Mouse (Mus musculus) thymus, adult 2 months (tissue): ENCODE measurements around the gene Klre1. TPM values are rescaled to one million over a fixed set of nuclear protein-coding genes. Genes with fewer than 3 reads are reported as not detected.

Experiments used
- DNase-seq: peaks from one replicate; pipeline ENCODE4 v3.0.0; 2021
- H3K27ac ChIP-seq: fragments of 200-500 bp; 2 replicates; pipeline ENCODE4 v1.5.1; 2012; ENCODE audit warnings: low read length, control low read depth; ENCODE audit not compliant: control insufficient read depth, insufficient read depth
- H3K27me3 ChIP-seq: fragments of 200-500 bp; 2 replicates; pipeline ENCODE4 v1.6.1; 2012; ENCODE audit warnings: mild to moderate bottlenecking, low read length, moderate library complexity, mixed read lengths; ENCODE audit not compliant: control insufficient read depth, insufficient read depth
- H3K36me3 ChIP-seq: fragments of 200-500 bp; 2 replicates; pipeline ENCODE4 v1.6.1; 2012; ENCODE audit warnings: mild to moderate bottlenecking, low read length, moderate library complexity; ENCODE audit not compliant: control insufficient read depth, insufficient read depth
- H3K4me1 ChIP-seq: fragments of 200-500 bp; replicated peaks from 2 replicates; pipeline ENCODE4 v1.6.1; 2012; ENCODE audit warnings: low read length; ENCODE audit not compliant: control insufficient read depth, insufficient read depth
- H3K4me3 ChIP-seq: fragments of 200-500 bp; 2 replicates; pipeline ENCODE4 v1.5.1; 2012; ENCODE audit warnings: mild to moderate bottlenecking, low read length, control low read depth, moderate library complexity; ENCODE audit not compliant: control insufficient read depth, insufficient read depth
- CTCF ChIP-seq: fragments of 200-500 bp; IDR thresholded peaks from 2 replicates; pipeline ENCODE4 v1.5.1; 2012; ENCODE audit warnings: mild to moderate bottlenecking, control low read depth, low read length, moderate library complexity, borderline replicate concordance; ENCODE audit not compliant: control insufficient read depth, poor library complexity, insufficient read depth; ENCODE audit errors: extremely low read depth
- POLR2A ChIP-seq: fragments of 200-500 bp; IDR thresholded peaks from 2 replicates; pipeline ENCODE4 v1.6.1; 2012; ENCODE audit warnings: mild to moderate bottlenecking, low read length, control low read depth, moderate library complexity; ENCODE audit not compliant: control insufficient read depth, poor library complexity, insufficient read depth; ENCODE audit errors: extremely low read depth
- WGBS: fragments of 180-500 bp; shearing (Covaris S2); methylation state at CpG from one replicate; pipeline ENCODE4 v1.1.7; 2018; 5-methylcytosine and 5-hydroxymethylcytosine counted together
- polyA plus RNA-seq: library from polyadenylated mRNA; depleted of rRNA; stranded (reverse); fragments of >200 nt; gene quantifications from 2 replicates; pipeline ENCODE4 v1.2.3, GENCODE M21; 2012

Gene Klre1
- polyA plus RNA-seq, 1 experiment: 0.44 TPM

DNA sequence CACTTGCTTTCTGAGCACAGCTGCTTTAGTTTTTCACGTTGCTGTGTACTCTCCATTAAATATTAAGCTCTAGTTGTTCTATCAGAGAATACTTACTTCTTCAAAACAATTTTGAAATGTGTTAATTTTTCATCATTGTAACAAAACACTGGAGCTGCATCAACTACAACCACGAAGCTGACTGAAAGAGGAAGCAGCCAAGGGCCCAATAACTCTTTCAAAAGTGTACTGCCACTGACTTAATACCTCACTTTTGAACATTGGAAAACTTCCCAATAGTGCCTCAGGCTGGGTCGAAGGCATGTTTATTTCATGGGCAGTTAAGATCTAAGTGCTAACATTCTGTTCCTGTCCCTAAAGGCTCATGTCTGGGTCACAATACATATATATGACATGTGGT, 29.7 kb upstream of the Klre1 start:
- H3K36me3 ChIP-seq: no peaks in the 10 kb centered on the region
- H3K27ac ChIP-seq: no peak overlapping the region
- no peak overlapping the region for H3K4me3 ChIP-seq
- H3K27me3 ChIP-seq: no peaks in the 10 kb centered on the region
- WGBS: 29% methylated on average over 3 of the region's 3 CpGs
- no peak for DNase-seq
- no peaks in the 10 kb centered on the region for H3K4me1 ChIP-seq
- TF ChIP-seq POLR2A (no peak), CTCF (no peak)

DNA sequence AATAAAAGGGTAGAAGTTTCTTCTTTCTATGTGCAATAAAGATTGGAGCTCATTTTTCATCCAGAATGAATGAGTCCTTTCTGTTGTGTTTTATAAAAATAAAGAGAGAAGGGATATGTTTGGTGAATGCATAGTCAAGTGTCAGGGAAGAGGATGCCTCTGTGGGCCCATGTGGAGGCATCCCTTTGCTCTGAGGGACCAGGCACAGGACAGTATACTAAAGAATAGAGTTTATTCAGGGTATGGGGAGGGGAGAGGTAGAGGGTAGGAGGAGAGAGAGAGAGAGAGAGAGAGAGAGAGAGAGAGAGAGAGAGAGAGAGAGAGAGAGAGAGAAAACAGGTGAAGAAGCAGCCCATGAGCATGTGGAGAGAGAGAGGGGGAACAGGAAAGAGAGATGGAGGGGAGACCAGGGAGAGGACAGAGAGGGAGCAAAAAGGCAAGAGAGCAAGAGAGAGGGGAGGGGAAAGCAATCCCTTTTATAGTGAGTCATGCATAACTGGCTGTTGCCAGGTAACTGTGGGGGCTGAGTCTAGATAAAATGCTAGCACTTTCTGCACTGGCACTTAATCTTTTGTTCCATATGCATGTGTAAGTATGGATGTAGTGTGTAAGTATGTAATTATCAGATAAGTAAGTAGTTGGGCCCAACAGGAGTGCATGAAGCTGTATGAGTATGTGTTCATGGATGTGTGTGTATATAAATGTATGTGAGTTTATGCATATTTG, 20.2 kb upstream of the Klre1 start:
- TF ChIP-seq CTCF: no peak
- TF ChIP-seq POLR2A: no peak
- no peak for DNase-seq
- Histone ChIP-seq H3K36me3 (no peaks in the 10 kb centered on the region), H3K4me3 (no peak overlapping the region), H3K27ac (no peak overlapping the region), H3K4me1 (no peaks in the 10 kb centered on the region), H3K27me3 (no peaks in the 10 kb centered on the region)

DNA sequence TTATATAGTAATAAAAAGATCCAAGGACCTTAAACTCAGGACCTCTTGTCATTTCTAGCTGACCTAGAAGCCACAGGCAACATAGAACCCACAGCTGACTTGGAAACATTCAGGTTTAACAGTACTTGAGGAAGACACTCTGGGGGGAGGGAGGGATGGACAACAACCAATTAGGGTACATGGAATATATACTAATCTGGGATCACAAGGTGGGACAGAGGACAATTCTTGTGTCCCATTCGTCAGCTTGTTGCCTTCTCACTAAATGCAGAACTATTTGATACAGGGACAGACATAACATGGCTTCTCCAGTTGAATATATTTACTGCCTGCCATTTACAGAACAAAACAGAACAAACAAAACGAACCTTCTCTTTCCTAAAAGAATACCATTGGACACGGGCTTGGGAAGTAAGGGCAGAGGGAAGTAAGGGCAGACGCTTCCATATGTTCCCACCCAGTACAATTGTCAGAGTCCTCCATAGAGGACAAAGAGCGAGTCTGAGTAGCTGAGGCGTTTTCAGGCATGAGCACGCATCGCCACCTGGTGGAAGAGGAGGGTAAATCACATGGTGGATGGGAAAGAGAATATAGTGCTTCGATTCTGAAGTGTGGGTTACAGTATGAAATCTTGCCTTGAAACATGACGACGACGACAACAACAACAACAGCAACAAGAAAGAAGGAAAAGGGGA, 18.6 kb upstream of the Klre1 start:
- no peaks in the 10 kb centered on the region for H3K27me3 ChIP-seq
- DNase-seq: peak; percentile 72
- H3K36me3 ChIP-seq: no peaks in the 10 kb centered on the region
- no peak overlapping the region for H3K27ac ChIP-seq
- 14% methylated on average over 12 of the region's 12 CpGs for WGBS
- no peak overlapping the region for H3K4me3 ChIP-seq
- TF ChIP-seq CTCF (no peak), POLR2A (no peak)
- H3K4me1 ChIP-seq: no peaks in the 10 kb centered on the region

DNA sequence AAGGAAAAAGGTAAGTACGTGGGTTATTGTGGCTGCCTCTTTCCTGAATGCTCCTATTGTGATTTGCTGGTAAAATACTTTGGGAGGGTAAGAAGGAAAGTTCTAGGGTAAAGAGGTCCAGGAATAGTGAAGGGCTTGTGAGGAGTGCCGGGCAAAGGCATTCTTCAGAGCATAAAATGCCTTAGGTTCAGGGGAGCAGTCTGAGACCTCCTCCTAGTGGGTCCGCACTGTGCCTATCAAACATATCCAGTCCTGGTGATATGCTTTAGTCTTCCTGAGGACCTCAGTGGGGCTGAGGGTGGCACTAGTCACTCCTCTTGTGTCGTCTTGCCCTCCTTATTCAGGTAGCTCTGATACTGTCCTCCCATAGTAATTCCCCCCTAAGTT, 18.1 kb upstream of the Klre1 start:
- WGBS: 66% methylated on average over 4 of the region's 4 CpGs
- no peak overlapping the region for H3K27ac ChIP-seq
- no peaks in the 10 kb centered on the region for H3K36me3 ChIP-seq
- TF ChIP-seq POLR2A (no peak), CTCF (no peak)
- no peak for DNase-seq
- no peaks in the 10 kb centered on the region for H3K27me3 ChIP-seq
- no peaks in the 10 kb centered on the region for H3K4me1 ChIP-seq
- H3K4me3 ChIP-seq: no peak overlapping the region

DNA sequence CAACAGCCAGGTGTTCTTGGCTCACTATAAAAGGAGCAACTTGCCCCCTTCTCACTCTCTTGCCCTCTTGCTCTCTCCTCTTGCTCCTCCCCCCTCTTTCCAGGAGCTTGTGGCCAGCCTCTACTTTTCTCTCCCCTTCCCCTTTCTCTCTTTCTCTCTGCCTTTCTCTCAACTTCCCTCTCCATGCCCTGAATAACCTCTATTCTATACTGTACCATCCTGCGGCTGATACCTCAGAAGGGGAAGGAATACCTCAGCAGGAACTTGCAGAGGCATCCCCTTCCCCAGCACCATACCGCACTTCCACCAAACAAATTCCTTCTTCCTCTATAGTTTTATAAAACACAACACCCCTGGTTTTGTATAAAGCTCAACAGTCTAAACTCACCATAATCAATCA, 12.4 kb upstream of the Klre1 start:
- no peak for DNase-seq
- 28% methylated on average over 2 of the region's 2 CpGs for WGBS
- no peaks in the 10 kb centered on the region for H3K36me3 ChIP-seq
- H3K4me1 ChIP-seq: no peaks in the 10 kb centered on the region
- H3K27me3 ChIP-seq: no peaks in the 10 kb centered on the region
- TF ChIP-seq CTCF: no peak
- no peak for TF ChIP-seq POLR2A
- H3K27ac ChIP-seq: no peak overlapping the region
- H3K4me3 ChIP-seq: no peak overlapping the region

DNA sequence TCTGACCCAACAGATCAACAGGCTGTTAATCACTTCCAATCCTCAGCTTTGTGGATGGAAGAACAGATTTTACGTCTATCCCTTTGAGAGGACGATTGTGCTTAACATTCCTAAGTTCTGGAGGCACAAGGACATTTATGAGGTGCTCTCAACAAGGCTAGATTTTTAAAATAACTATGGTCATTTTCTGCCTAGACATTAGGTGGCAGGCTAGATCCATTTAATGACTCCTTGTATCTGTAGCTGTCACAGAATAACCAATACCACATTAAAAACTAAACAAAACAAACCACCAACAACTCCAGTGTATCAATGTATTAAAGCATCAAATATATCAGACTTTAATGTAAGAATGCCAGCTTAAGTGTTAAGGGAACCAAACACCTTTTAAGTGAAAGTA, 2.4 kb upstream of the Klre1 start:
- no peaks in the 10 kb centered on the region for H3K36me3 ChIP-seq
- H3K4me1 ChIP-seq: no peaks in the 10 kb centered on the region
- no peak for DNase-seq
- WGBS: 24% methylated on average over 2 of the region's 2 CpGs
- no peaks in the 10 kb centered on the region for H3K27me3 ChIP-seq
- no peak overlapping the region for H3K27ac ChIP-seq
- TF ChIP-seq POLR2A: no peak
- no peak for TF ChIP-seq CTCF
- no peak overlapping the region for H3K4me3 ChIP-seq

DNA sequence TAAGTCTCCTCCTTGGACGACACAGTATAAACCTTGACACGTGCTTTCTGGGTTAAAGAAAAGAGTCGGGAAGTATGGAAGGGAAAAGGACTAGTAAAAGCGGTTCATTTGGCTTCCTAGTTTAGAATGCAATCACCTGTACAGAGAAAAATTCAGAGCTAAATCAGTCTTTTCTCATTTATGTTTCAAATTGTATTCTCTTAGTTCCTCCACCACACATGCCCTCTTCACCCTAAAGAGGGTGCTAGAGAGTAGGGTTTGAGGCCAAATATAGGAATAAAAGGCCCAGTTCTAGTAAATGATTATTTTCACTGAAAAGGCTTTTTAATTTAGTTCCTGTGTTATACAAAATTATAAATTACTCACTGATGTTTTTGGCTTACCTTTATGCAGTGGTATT, 3.6 kb downstream of the Klre1 start:
- H3K27ac ChIP-seq: no peak overlapping the region
- no peaks in the 10 kb centered on the region for H3K27me3 ChIP-seq
- TF ChIP-seq POLR2A (no peak), CTCF (no peak)
- no peaks in the 10 kb centered on the region for H3K4me1 ChIP-seq
- 74% methylated on average over 4 of the region's 4 CpGs for WGBS
- no peak overlapping the region for H3K4me3 ChIP-seq
- no peaks in the 10 kb centered on the region for H3K36me3 ChIP-seq
- DNase-seq: no peak
